Mouse (Mus musculus) urinary bladder, adult 18-20 months (tissue): ENCODE measurements around the gene Igsf21.
A peak's percentile ranks its signal among the peaks of the same experiment; 100 is the strongest.

Experiments used
- DNase-seq, 2 experiments: peaks; one replicate each; pipeline ENCODE4 v3.0.0; 2022; ENCODE audit warnings: low spot score in 2 of 2, mixed read lengths in 2 of 2

The Igsf21 gene

GRCm38 (mm10) chr4:139978716-139979115, 267.9 kb downstream of the Igsf21 start:
- DNase-seq, result peak in 1 of 2 experiments; percentile 82

- peak in 1 of 2 experiments; percentile 52 for DNase-seq
Measured at GRCm38 (mm10) chr4:139977308-139977781, 269.2 kb downstream of the Igsf21 start.
